Mouse (Mus musculus) kidney, adult 11 months (tissue): ENCODE results near the gene Fam222a.

Source experiments
- DNase-seq: peaks from one replicate; pipeline ENCODE4 v3.0.0; 2022

Fam222a gene

GRCm38 (mm10) chr5:114560965-114561364, 6.9 kb upstream of the Fam222a start:
- no peak for DNase-seq

DNA sequence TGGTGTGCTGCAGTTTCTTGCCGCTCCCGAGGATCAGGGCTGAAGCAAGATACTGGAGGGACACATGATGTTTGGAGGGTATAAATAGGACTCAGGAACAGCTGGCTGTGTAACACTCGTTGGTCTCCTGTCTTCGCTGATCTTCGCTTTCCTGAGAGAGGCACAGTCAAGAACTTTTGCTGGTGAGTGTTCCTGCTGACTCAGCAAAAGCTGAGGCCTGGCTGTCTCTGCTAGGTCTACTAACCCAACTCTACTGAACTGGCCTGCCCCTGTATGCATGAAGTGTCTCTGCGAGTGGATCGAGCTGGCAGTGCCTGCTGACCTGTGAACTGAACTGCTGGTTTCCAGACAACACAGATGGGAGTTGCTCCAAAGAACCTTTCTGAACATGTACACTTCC, 3.8 kb upstream of the Fam222a start:
- DNase-seq, result no peak

DNA sequence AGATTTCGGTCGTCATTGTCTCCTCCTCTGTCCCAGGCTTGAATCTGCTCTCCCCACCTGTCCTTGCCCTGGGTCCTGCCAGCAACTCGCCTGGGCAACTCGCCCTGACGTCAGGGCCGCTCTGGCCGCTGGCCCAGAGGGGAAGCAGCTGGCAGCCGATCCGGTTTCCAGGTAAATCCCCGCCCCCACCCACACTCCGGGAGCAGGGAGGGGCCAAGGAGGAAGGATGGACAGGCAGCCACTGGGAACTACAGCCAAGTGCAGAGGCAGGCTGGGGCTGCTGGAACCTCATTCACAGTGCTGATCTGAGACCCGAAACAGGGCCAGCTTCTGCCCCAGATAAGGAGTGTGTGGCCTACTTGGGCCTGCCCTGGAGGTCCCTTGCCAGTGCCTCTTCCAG, 2.5 kb upstream of the Fam222a start:
- peak; percentile 88 for DNase-seq

DNA sequence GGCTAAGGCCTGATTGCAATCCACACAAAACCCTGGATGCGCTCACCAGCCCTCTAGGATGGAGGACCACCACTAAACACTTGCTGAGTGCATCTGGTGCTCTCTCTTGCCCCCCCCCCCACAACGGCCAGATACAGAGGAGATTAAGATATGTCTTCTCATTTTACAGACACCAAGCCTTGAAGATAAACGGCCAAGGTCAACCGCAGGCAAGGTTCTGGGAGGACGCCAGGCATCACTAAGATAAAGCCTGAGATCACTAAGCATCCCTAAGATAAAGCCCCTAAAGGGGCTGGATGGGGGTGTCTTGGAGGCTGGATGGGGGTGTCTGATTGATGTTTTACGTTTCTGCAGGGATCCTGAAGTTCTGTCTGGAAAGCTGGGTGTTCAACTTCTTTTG, 2.1 kb upstream of the Fam222a start:
- DNase-seq, result no peak

- no peak for DNase-seq
These were observed 1.4 kb upstream of the Fam222a start for GRCm38 (mm10) chr5:114566461-114566860.

DNA sequence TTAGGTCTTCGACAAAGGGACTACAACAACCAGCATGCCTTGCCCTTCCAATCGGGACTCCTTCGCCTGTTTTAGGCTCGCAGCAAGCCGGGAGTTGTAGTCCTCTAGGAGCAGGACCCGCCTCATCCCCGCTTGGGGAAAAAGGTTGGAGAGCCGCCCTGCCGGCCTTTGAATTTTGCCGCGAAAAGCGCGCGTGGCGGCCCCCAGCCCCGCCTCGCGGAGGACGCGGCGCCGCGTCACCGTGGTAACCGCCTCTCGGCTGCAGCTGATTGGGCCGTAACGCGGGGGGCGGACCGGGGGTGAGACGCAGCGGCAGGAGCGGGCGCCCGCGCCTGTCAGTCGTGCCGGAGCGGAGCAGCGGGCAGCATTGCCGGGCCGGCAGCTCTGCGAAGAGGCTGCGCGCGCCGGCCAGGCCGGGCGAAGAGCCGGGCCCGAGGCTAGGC, 720 bp upstream of the Fam222a start:
- DNase-seq, result peak; percentile 96

- DNase-seq, result no peak
These were observed 1.0 kb downstream of the Fam222a start for GRCm38 (mm10) chr5:114568818-114569217.

DNA sequence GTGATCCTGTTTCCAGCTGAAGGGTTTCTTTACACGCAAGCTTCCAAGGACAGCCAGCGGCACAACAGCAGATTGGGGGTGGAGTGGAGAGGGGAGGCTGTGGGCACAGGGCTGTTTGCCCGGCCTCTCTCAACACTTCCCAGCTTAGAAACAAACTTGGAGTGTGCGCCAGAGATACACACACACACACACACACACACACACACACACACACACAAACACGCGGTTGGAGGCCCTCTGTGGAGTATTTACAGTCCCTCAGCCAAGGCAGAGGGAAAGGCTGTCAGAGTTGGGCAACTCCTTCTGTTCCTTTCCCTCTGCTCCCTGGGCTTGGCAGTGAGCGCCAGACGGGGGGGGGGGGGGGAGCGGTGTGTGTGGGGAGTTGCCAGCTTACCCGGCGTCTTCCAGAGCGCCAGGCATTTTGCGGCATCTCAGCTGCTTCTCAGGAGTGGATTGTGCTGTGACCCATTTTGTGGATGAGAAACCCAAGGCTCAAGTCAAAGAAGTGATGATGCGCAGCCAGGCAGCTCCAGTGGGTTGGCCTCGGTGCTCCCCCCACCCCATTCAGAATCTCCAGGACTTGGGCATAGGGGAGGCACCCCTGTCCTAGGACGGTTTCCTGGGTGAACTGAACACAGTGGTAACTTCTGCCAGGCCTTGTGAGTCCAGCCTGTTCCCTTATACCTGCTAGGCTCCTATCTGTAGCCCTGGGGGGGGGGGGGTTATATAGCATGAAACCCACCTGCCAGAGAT, 2.3 kb downstream of the Fam222a start:
- no peak for DNase-seq

- DNase-seq, result no peak
These were observed 3.1 kb downstream of the Fam222a start for GRCm38 (mm10) chr5:114570791-114571450.

GRCm38 (mm10) chr5:114571451-114572030, 3.7 kb downstream of the Fam222a start:
- DNase-seq, result peak; percentile 43

DNA sequence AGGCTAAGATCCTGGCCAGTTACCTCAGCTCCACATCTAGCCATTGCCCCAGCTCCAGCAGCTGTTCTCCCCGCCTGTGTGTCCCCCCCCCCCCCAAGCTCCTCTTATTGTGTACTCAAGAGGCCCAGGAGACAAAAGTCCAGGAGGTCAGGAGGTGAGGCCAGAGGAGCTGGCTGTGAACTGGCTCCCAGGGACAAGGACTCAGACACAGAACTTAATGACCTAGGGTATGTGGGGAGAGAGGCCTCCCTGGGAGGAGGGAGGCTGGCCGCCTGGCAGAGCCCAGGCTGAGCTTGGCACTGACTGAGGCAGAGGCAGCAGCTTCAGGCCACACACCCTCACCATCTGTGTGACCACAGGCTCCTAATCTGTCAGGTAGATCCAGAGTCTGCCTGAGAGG, 5.2 kb downstream of the Fam222a start:
- DNase-seq, result peak; percentile 67

DNA sequence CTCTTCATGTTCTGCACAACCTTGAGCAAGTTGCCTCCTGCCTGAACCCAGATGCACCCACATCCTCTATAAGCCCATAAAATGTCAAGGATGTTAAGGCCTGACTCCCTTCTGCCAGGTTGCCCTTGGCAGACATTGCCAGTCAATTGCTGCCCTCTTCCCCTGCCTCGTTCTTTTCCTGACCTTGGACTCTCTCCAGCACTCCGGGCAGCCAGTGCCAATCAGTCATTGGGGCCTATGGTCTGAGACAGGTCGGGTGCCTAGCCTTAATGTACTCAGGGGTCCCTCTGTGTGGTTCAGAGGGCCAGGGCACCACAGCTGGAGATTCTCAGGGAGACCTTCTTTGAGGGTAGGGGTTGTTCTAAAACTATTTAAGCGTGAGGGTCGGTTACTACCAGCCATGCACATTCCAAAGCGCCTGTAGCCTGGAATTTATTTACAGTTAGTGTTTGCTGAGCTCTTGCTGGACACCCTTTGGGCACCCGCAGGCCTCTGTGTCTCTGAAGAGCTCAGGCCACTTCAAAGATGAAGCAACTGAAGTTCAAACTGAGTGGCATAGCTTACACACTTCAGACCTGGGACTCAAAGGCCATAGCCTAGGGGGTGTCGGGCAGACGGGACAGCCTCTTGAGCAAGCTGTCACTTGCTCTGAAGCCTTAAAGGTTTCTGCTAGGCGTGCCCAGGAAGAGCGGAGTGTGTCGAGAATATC, 6.3 kb downstream of the Fam222a start:
- peak; percentile 62 for DNase-seq

- DNase-seq, result no peak
These were observed 7.2 kb downstream of the Fam222a start for GRCm38 (mm10) chr5:114575010-114575409.

DNA sequence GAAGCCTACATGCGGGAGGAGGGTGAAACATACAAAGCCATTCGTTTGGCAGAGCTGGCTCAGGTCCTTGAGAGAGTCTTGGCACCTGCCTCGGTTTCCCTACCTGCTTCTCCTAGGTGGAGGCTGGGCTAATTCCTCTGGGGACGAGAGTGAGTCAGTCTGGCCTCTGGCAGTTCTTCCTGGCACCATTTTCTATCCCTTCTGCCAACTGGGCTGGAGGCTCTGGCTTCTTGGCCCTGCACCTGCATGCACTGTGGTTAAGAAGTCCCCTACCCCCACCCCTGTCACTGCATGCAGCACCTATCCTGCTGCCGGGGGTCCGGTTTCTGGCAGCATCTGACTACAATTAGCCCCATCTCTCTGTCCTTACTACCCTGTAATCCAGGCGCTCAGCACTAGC, 7.7 kb downstream of the Fam222a start:
- DNase-seq, result no peak

- no peak for DNase-seq
These were observed 8.3 kb downstream of the Fam222a start for GRCm38 (mm10) chr5:114575986-114576605.

DNA sequence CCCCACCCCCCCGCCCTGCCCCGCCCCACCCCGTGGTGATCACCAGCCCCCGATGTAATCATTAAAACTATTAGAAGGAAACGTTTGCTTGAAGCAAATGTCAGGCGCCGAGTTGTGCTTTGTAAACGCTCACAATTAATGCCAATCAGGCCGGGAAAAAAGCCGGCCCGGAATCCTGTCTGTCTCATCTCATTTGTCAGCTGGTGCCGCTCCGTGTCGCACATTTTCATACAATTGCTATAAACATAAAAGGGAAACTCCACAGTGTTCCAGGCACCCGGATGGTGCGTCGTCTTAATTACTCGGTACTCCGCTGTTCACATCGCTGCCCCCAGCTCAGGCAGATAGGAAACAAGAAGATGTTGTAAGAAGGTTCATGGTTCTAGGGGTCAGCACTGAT, 10.5 kb downstream of the Fam222a start:
- DNase-seq, result no peak

DNA sequence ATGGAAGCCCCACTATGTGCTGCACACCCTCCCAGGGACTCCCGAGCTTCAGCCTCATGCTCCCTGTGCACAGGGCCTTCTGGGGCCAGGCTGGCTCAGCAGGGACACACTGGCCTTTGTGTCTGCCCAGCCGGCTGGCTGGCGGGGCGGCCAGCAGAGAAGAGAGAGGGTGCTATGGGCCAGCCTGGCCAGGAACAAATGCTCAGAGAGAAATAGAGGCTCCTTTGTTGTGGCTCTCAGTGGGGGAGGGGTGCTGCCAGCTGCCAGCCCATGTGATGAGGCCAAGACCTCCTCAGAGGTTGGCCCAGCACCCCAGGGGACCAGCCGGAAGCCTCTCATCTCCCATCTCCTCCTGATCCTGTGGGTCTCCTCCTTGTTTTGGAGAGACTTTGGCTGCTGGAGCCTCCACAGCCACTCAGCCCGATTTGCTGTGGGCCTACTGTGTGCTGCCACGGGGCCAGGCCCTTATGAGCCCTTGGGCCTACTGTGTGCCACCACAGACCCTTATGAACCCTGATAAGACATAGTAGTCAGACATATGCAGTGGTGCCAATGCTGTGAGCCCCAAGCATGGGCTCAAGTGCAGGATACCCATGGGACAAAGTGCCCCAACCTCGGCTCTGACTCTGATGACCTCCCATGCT, 12.0 kb downstream of the Fam222a start:
- no peak for DNase-seq

DNA sequence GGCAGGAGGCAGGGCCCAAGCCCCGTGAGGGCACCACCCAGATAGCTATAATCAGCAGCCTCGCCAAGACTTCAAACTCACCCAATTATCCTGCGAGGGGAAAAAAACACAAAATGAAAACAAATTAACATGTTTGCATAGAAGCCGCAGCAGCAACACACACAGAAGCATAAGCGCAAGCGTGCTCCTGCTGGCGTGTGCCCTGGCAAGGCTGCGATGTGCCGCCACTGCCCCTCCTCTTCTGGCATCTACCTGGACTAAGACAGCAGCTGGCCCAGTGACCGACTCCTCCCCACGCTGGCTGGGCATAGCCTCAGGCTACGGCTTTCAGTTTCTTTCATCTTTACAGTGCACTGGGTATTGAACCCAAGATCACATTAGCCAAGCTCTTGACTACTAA, 13.7 kb downstream of the Fam222a start:
- DNase-seq, result no peak

- no peak for DNase-seq
These were observed 15.2 kb downstream of the Fam222a start for GRCm38 (mm10) chr5:114583046-114583445.

- no peak for DNase-seq
These were observed 15.8 kb downstream of the Fam222a start for GRCm38 (mm10) chr5:114583490-114584175.

DNA sequence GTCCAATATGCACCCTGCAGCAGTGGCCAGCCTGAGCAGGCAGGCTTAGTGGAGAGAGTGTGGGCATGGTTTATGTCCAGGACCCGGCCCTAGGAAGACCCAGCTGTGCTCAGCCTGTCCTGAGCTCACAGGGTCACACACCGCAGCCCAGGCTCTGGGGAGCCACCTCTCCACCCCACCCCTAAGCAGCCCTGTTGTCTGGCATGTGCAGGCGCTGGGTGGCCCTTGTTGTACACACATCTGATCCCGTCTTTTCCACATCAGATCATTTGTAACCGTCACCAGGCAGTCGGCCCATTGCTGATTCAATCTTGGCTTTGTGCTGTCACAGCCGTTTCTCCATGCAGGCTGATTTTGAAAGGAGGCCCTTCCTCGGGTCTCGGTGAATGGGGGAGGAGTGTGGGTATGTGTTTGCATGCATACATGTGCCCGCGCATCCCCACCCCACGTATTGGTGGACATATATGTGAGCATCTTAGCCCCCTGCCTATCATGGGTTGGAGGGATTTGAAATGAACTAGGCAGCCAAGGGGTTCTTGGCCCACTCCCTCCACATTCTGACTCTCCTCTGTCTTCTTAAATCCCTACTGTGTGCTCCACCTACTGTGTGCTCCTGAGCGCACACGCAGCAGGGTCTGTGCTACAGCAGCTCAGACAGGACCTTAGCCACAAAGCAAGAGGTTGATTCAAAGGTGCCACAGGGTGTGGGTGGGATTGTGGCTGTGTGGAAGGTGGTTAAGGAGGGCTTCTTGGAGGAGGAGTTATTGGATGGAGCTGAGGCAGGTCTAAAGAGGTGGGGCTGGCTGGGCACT, 16.7 kb downstream of the Fam222a start:
- no peak for DNase-seq
